Mouse (Mus musculus) heart, adult 2 months (tissue): ENCODE measurements around the gene Sppl2b.

Experiments used
- EP300 ChIP-seq: fragments of 200-500 bp; IDR thresholded peaks from 2 replicates; pipeline ENCODE4 v1.6.1; 2011; ENCODE audit warnings: low read depth, low read length, control low read depth; ENCODE audit not compliant: insufficient read depth
- POLR2A ChIP-seq: fragments of 200-500 bp; IDR thresholded peaks from 2 replicates; pipeline ENCODE4 v1.6.1; 2011; ENCODE audit warnings: mild to moderate bottlenecking, low read depth, low read length, control low read depth; ENCODE audit not compliant: insufficient read depth

DNA sequence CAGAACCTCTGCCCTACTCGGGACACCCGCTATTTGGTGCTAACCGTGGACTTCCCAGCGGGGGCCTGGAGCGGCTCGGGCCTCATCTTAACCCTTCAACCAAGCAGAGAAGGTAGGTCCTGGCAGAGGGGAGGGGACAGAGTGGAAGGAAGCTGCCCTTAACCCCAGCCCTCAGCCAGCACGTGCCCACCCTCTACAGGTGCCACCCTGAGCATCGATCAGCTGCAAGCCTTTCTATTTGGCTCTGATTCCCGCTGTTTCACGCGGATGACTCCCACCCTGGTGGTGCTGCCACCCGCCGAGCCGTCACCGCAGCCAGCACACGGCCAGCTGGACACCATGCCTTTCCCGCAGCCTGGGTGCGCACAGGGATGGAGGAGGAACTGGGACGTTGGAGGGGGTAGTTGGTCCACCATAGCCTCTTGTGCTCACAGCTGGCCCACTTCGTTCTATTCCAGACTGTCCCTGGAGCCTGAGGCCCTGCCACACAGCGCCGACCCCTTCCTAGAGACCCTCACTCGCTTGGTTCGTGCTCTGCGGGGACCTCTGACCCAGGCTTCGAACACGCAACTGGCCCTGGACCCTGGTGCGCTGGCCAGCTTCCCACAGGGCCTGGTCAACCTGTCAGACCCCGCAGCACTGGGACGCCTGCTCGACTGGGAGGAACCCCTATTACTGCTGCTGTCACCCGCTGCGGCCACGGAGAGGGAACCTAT, 48.6 kb upstream of the Sppl2b start:
- TF ChIP-seq EP300 (no peak), POLR2A (no peak)
